Mouse (Mus musculus): ENCODE measurements around the gene Spr. TPM values are rescaled to one million over a fixed set of nuclear protein-coding genes. Genes with fewer than 3 reads are reported as not detected.
"Not testable (repeated sequence)": the region's sequence is repeated elsewhere in the genome, so short reads cannot be mapped to it uniquely, and the experiment has no call there.

Gene Spr
- polyA plus RNA-seq, 1 experiment from 2014 or later, result 107 TPM

GRCm38 (mm10) chr6:85159092-85159760, 21.7 kb upstream of the Spr start:
- peak; percentile 72 for DNase-seq (ENCODE audit: low spot score)
- H3K4me1 ChIP-seq (replicated peaks; ENCODE audit: control insufficient read depth, insufficient read depth, low read length); H3K9ac ChIP-seq (ENCODE audit: low read length); H3K27ac ChIP-seq (ENCODE audit: low read depth); H3K27me3 ChIP-seq (replicated peaks; ENCODE audit: control insufficient read depth, insufficient read depth, low read length); H3K9me3 ChIP-seq (ENCODE audit: control insufficient read depth, low read length); H3K4me3 ChIP-seq (ENCODE audit: low read depth, low read length); H3K4me2 ChIP-seq (ENCODE audit: low read length); H3K36me3 ChIP-seq (ENCODE audit: control insufficient read depth, insufficient read depth, low read length): not testable (repeated sequence)
- peak; percentile 45 for ATAC-seq (replicated peaks; ENCODE audit: low FRiP score, low TSS enrichment, low read depth)
- 21% methylated on average over 6 of the region's 6 CpGs for WGBS

DNA sequence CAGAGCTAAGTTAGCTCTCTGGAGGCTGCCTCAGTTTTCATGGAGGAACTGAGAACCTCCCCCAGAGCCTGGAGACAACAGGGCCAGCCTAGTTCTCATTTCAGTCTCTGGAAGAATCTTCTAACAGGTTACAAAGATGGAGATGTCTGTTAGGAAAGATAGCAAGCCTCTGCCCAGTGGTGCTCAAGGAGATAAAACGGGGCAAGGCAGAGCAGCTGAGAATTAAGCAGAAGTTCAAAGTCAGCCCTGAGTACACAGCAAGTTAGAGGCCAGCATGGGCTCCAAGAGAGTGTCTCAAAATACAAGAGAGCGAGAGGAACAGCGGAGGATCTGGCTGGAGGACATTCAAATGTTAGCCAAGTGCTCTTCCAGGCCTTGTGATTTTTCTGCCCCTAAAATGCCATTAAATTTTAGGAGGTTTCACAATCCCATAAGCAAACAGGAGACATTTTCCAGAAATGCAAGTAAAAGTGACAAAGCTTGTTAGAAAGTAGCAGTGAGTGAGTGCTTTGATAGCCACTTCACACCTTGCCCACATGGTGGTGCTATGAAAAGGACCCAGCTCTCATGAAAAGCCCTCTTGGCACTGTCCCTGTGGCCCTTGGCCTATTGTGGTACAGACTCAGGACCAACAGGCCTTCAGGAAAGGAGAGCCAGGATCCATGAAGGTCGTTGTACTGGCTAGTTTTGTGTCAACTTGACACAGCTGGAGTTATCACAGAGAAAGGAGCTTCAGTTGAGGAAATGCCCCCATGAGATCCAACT, 20.7 kb upstream of the Spr start:
- H3K9ac ChIP-seq (ENCODE audit: low read length); H3K36me3 ChIP-seq (ENCODE audit: control insufficient read depth, insufficient read depth, low read length); DNase-seq (ENCODE audit: low spot score); H3K4me1 ChIP-seq (replicated peaks; ENCODE audit: control insufficient read depth, insufficient read depth, low read length); H3K4me2 ChIP-seq (ENCODE audit: low read length); H3K9me3 ChIP-seq (ENCODE audit: control insufficient read depth, low read length); H3K4me3 ChIP-seq (ENCODE audit: low read depth, low read length); ATAC-seq (replicated peaks; ENCODE audit: low FRiP score, low TSS enrichment, low read depth); H3K27me3 ChIP-seq (replicated peaks; ENCODE audit: control insufficient read depth, insufficient read depth, low read length); H3K27ac ChIP-seq (ENCODE audit: low read depth): not testable (repeated sequence)
- 70% methylated on average over 4 of the region's 4 CpGs for WGBS

- not testable (repeated sequence) for H3K4me2 ChIP-seq (ENCODE audit: low read length); H3K27me3 ChIP-seq (replicated peaks; ENCODE audit: control insufficient read depth, insufficient read depth, low read length); H3K9me3 ChIP-seq (ENCODE audit: control insufficient read depth, low read length); ATAC-seq (replicated peaks; ENCODE audit: low FRiP score, low TSS enrichment, low read depth); H3K9ac ChIP-seq (ENCODE audit: low read length); H3K36me3 ChIP-seq (ENCODE audit: control insufficient read depth, insufficient read depth, low read length); DNase-seq (ENCODE audit: low spot score); H3K27ac ChIP-seq (ENCODE audit: low read depth); H3K4me3 ChIP-seq (ENCODE audit: low read depth, low read length); H3K4me1 ChIP-seq (replicated peaks; ENCODE audit: control insufficient read depth, insufficient read depth, low read length)
- 79% methylated on average over 2 of the region's 2 CpGs for WGBS
Observed at GRCm38 (mm10) chr6:85156551-85156950, 19.0 kb upstream of the Spr start.

DNA sequence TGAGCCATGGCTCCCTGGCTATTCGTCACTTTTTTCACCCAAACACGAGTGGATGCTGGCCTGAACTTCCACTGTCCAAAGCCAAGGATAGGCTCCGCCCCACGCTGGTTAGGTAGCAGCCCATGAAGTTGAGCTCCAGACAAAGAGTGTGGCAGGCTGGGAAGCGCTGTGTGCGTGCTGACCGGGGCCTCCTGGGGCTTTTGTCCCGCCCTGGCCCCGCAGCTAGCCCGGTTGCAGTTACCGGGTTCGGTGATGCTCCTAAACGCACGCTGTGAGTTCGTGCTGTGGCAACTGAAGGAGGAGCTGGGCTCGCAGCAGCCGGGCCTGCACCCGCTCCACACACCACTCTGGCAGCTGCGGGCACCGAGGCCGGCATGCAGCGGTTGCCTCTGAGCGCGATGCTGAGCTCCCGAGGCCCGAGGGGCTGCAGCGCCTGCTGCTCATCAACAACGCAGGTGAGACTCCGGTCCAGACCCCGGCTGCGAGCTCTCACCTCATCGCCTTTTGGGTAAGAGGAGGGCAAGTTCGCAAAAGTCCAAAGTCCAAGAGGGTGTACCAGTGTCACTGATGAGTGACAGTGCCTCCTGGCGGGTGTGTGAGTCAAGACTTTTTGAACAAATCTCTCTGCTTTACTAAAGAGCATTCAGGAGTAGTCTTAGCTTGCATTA, 17.4 kb upstream of the Spr start:
- Histone ChIP-seq H3K36me3 (ENCODE audit: control insufficient read depth, insufficient read depth, low read length) (no peaks in the 10 kb centered on the region), H3K27ac (ENCODE audit: low read depth) (no peak overlapping the region), H3K4me1 (replicated peaks; ENCODE audit: control insufficient read depth, insufficient read depth, low read length) (no peaks in the 10 kb centered on the region), H3K27me3 (replicated peaks; ENCODE audit: control insufficient read depth, insufficient read depth, low read length) (no peaks in the 10 kb centered on the region), H3K4me3 (ENCODE audit: low read depth, low read length) (peak overlapping the region; percentile 48), H3K9me3 (ENCODE audit: control insufficient read depth, low read length) (no peaks in the 10 kb centered on the region), H3K4me2 (ENCODE audit: low read length) (peak overlapping the region; percentile 85), H3K9ac (ENCODE audit: low read length) (peak overlapping the region; percentile 56)
- ATAC-seq (replicated peaks; ENCODE audit: low FRiP score, low TSS enrichment, low read depth), result peak; percentile 64; the same call in 1 of the 2 replicates
- DNase-seq (ENCODE audit: low spot score), result peak; percentile 84
- 2% methylated on average over 34 of the region's 34 CpGs for WGBS

DNA sequence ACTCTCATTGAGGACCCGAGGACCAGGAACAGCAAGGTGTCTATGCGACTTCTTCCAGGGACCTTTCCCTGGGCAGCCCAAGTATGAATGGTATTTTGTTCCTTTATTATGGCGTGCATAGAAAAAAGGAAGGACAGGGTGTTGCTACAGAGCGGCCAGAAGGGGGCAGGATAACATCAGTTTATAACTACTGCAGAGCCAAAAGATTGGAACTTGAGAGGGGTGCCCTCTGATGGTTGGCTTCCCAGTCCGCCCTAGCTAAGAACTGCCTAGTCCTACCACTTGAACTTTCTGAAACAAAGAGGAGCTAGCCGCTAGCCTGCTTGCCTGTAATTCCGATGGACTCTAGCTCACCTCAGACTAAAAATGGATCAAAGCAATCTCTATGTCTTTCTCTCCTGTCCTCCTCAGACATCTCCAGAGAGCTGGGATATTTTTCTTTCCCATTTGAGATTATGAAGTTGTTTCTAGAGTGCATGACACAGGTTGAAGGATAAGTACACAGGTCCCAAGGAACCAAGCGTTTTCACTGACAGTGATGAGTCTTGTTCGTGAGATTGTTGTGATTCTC, 16.5 kb upstream of the Spr start:
- Histone ChIP-seq H3K9me3 (ENCODE audit: control insufficient read depth, low read length) (no peaks in the 10 kb centered on the region), H3K36me3 (ENCODE audit: control insufficient read depth, insufficient read depth, low read length) (no peaks in the 10 kb centered on the region), H3K4me1 (replicated peaks; ENCODE audit: control insufficient read depth, insufficient read depth, low read length) (no peaks in the 10 kb centered on the region), H3K9ac (ENCODE audit: low read length) (no peak overlapping the region), H3K4me3 (ENCODE audit: low read depth, low read length) (no peak overlapping the region), H3K27me3 (replicated peaks; ENCODE audit: control insufficient read depth, insufficient read depth, low read length) (no peaks in the 10 kb centered on the region), H3K27ac (ENCODE audit: low read depth) (no peak overlapping the region), H3K4me2 (ENCODE audit: low read length) (no peak overlapping the region)
- ATAC-seq (replicated peaks; ENCODE audit: low FRiP score, low TSS enrichment, low read depth), result no peak
- 12% methylated on average over 9 of the region's 9 CpGs for WGBS
- peak; percentile 73 for DNase-seq (ENCODE audit: low spot score)

GRCm38 (mm10) chr6:85150386-85150785, 12.8 kb upstream of the Spr start:
- H3K4me3 ChIP-seq (ENCODE audit: low read depth, low read length), result no peak overlapping the region
- no peaks in the 10 kb centered on the region for H3K27me3 ChIP-seq (replicated peaks; ENCODE audit: control insufficient read depth, insufficient read depth, low read length)
- H3K9me3 ChIP-seq (ENCODE audit: control insufficient read depth, low read length), result no peaks in the 10 kb centered on the region
- no peak for ATAC-seq (replicated peaks; ENCODE audit: low FRiP score, low TSS enrichment, low read depth)
- H3K27ac ChIP-seq (ENCODE audit: low read depth), result no peak overlapping the region
- DNase-seq (ENCODE audit: low spot score), result no peak
- H3K36me3 ChIP-seq (ENCODE audit: control insufficient read depth, insufficient read depth, low read length), result no peaks in the 10 kb centered on the region
- 80% methylated on average over 3 of the region's 3 CpGs for WGBS
- no peak overlapping the region for H3K4me2 ChIP-seq (ENCODE audit: low read length)
- no peaks in the 10 kb centered on the region for H3K4me1 ChIP-seq (replicated peaks; ENCODE audit: control insufficient read depth, insufficient read depth, low read length)
- no peak overlapping the region for H3K9ac ChIP-seq (ENCODE audit: low read length)

GRCm38 (mm10) chr6:85147636-85148035, 10.1 kb upstream of the Spr start:
- Histone ChIP-seq H3K4me3 (ENCODE audit: low read depth, low read length) (no peak overlapping the region), H3K27ac (ENCODE audit: low read depth) (no peak overlapping the region), H3K36me3 (ENCODE audit: control insufficient read depth, insufficient read depth, low read length) (no peaks in the 10 kb centered on the region), H3K4me1 (replicated peaks; ENCODE audit: control insufficient read depth, insufficient read depth, low read length) (no peaks in the 10 kb centered on the region), H3K4me2 (ENCODE audit: low read length) (no peak overlapping the region), H3K9me3 (ENCODE audit: control insufficient read depth, low read length) (no peaks in the 10 kb centered on the region), H3K27me3 (replicated peaks; ENCODE audit: control insufficient read depth, insufficient read depth, low read length) (no peaks in the 10 kb centered on the region), H3K9ac (ENCODE audit: low read length) (no peak overlapping the region)
- ATAC-seq (replicated peaks; ENCODE audit: low FRiP score, low TSS enrichment, low read depth) (no peak), DNase-seq (ENCODE audit: low spot score) (no peak)
- WGBS, result 47% methylated on average over 3 of the region's 3 CpGs

DNA sequence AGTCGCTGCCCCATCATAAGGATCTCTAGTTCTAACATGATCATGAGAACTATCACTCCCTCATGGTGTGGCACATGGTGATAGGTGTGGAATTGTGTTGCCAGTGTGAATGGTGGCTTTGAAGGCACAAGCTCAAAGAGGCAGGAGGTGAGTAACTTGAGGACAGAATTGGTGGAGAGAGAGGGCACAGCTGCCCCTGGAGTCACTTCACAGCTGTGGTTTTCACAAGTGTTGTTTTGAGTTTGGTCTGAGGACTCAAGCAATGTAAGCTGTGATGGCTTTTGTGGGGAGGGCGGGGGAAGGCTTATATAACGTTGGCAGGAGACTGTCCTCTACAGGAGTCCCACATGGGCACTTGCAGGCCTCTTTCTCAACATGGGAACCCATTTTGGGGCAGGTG, 6.9 kb upstream of the Spr start:
- Histone ChIP-seq H3K27ac (ENCODE audit: low read depth) (no peak overlapping the region), H3K9ac (ENCODE audit: low read length) (no peak overlapping the region), H3K36me3 (ENCODE audit: control insufficient read depth, insufficient read depth, low read length) (no peaks in the 10 kb centered on the region), H3K9me3 (ENCODE audit: control insufficient read depth, low read length) (no peaks in the 10 kb centered on the region), H3K27me3 (replicated peaks; ENCODE audit: control insufficient read depth, insufficient read depth, low read length) (no peaks in the 10 kb centered on the region), H3K4me2 (ENCODE audit: low read length) (no peak overlapping the region), H3K4me1 (replicated peaks; ENCODE audit: control insufficient read depth, insufficient read depth, low read length) (no peaks in the 10 kb centered on the region), H3K4me3 (ENCODE audit: low read depth, low read length) (no peak overlapping the region)
- 57% methylated on average over 3 of the region's 3 CpGs for WGBS
- ATAC-seq (replicated peaks; ENCODE audit: low FRiP score, low TSS enrichment, low read depth), result no peak
- no peak for DNase-seq (ENCODE audit: low spot score)

All from intestine, embryonic 14.5 days (tissue).